Mouse (Mus musculus) brain, embryonic 14.5 days (tissue): Measurements from ENCODE around the gene Gm12830.

Experiments
- CTCF ChIP-seq: fragments of 200-500 bp; IDR thresholded peaks from 2 replicates; pipeline ENCODE4 v1.5.1; 2012; ENCODE audit warnings: inconsistent platforms, mild to moderate bottlenecking, moderate library complexity, borderline replicate concordance; ENCODE audit not compliant: insufficient read depth, insufficient read length; ENCODE audit errors: extremely low read depth
- POLR2A ChIP-seq: fragments of 200-500 bp; IDR thresholded peaks from 2 replicates; pipeline ENCODE4 v1.6.1; 2012; ENCODE audit warnings: mild to moderate bottlenecking, inconsistent platforms, borderline replicate concordance; ENCODE audit not compliant: poor library complexity, insufficient read depth, insufficient read length, severe bottlenecking; ENCODE audit errors: extremely low read depth

GRCm38 (mm10) chr4:114845622-114846021 lies 24.1 kb downstream of the Gm12830 start:
- TF ChIP-seq CTCF (no peak), POLR2A (no peak)
